Mouse (Mus musculus): ENCODE results near the gene Prc1.

GRCm38 (mm10) chr7:80343270-80344018, 49.2 kb downstream of the Prc1 start:
- TF ChIP-seq CTCF (IDR thresholded peaks at IDR 0.05; ENCODE audit: control insufficient read depth, insufficient read depth, insufficient read length) = no peak
- no peak for TF ChIP-seq MYOD1 (IDR thresholded peaks at IDR 0.05; ENCODE audit: control insufficient read depth, insufficient read length, low read depth)
- TF ChIP-seq MYOG (IDR thresholded peaks at IDR 0.05; ENCODE audit: control insufficient read depth, extremely low read depth, insufficient read length) = no peak
- no peak for TF ChIP-seq MAX (IDR thresholded peaks at IDR 0.05)
- no peak for TF ChIP-seq USF1 (IDR thresholded peaks at IDR 0.05; ENCODE audit: low read depth)

All from C2C12 (cell line).